Mouse (Mus musculus) limb, embryonic 13.5 days (tissue): Measurements from ENCODE around the gene C1qtnf6. TPM values are rescaled to one million over a fixed set of nuclear protein-coding genes. Genes with fewer than 3 reads are reported as not detected.

ENCODE experiments used
- polyA plus RNA-seq: library from polyadenylated mRNA; unstranded; fragments of >200 nt; fragmentation: Nextera tagmentation; extraction: Ambion mirVana; gene quantifications from 2 replicates; pipeline ENCODE4 v1.2.1, GENCODE M21; 2015

Gene C1qtnf6
- polyA plus RNA-seq, 1 experiment from 2014 or later: 32.2 TPM

Other genes starting within 250 kb of the C1qtnf6 start
- gene Csf2rb2, start 225.7 kb downstream of the C1qtnf6 start, polyA plus RNA-seq: 0.39 and 0.50 TPM in 2 replicates
- 1.2 and 1.6 TPM in 2 replicates for gene Csf2rb, start 205.7 kb downstream of the C1qtnf6 start, polyA plus RNA-seq
- gene Tex33, start 135.5 kb downstream of the C1qtnf6 start, polyA plus RNA-seq: not detected in 2 replicates
- gene Tst, start 125.5 kb downstream of the C1qtnf6 start, polyA plus RNA-seq: 5.6 and 7.3 TPM in 2 replicates
- gene Mpst, start 125.0 kb downstream of the C1qtnf6 start, polyA plus RNA-seq: 1.6 TPM in 2 replicates
- gene Kctd17, start 102.9 kb downstream of the C1qtnf6 start, polyA plus RNA-seq: 45.0 and 48.3 TPM in 2 replicates
- 0.13 and 0.81 TPM in 2 replicates for gene Tmprss6, start 62.8 kb downstream of the C1qtnf6 start, polyA plus RNA-seq
- 0.22 and 0.24 TPM in 2 replicates for gene Il2rb, start 36.1 kb downstream of the C1qtnf6 start, polyA plus RNA-seq
- not detected in 2 replicates for gene Sstr3, start 13.3 kb upstream of the C1qtnf6 start, polyA plus RNA-seq
- 11.3 and 12.5 TPM in 2 replicates for gene Rac2, start 41.4 kb upstream of the C1qtnf6 start, polyA plus RNA-seq
- 8.0 and 8.7 TPM in 2 replicates for gene Cyth4, start 65.6 kb upstream of the C1qtnf6 start, polyA plus RNA-seq
- 0.05 and 0.11 TPM in 2 replicates for gene Elfn2, start 187.4 kb upstream of the C1qtnf6 start, polyA plus RNA-seq
- gene Mfng, start 242.1 kb upstream of the C1qtnf6 start, polyA plus RNA-seq: 14.1 and 15.0 TPM in 2 replicates